Mouse (Mus musculus) cerebellum, postnatal 4 days (tissue): ENCODE measurements around the gene Gm17349.
A peak's percentile ranks its signal among the peaks of the same experiment; 100 is the strongest.
"Not testable (repeated sequence)": the region's sequence is repeated elsewhere in the genome, so short reads cannot be mapped to it uniquely, and the experiment has no call there.

ENCODE experiments used
- DNase-seq, 2 experiments: peaks; one replicate each; pipeline ENCODE4 v3.0.0; 2022; ENCODE audit warnings: low spot score in 2 of 2, mixed read lengths in 1 of 2

The Gm17349 gene

GRCm38 (mm10) chr15:99717386-99718334 lies 12.4 kb upstream of the Gm17349 start, which contains the start of gene Gpd1:
TSS of gene Gpd1 (plus strand) at chr15:99717515.
- DNase-seq: no peak

- DNase-seq: no peak
These were observed 11.5 kb upstream of the Gm17349 start for GRCm38 (mm10) chr15:99716814-99717213.

- DNase-seq: no peak
These were observed 10.9 kb upstream of the Gm17349 start for GRCm38 (mm10) chr15:99715982-99716746.

GRCm38 (mm10) chr15:99715361-99715865 lies 10.1 kb upstream of the Gm17349 start:
- DNase-seq: no peak

- peak; percentile 62 to 81 for DNase-seq
These were observed 9.6 kb upstream of the Gm17349 start for GRCm38 (mm10) chr15:99714858-99715257.

GRCm38 (mm10) chr15:99714206-99714605 lies 8.9 kb upstream of the Gm17349 start:
- no peak for DNase-seq

GRCm38 (mm10) chr15:99713569-99713968 lies 8.3 kb upstream of the Gm17349 start:
- DNase-seq: no peak

GRCm38 (mm10) chr15:99712666-99713559 lies 7.6 kb upstream of the Gm17349 start:
- no peak for DNase-seq

GRCm38 (mm10) chr15:99711491-99711890 lies 6.2 kb upstream of the Gm17349 start:
- DNase-seq: no peak

- DNase-seq: no peak
These were observed 5.2 kb upstream of the Gm17349 start for GRCm38 (mm10) chr15:99710221-99711190.

- DNase-seq: no peak
These were observed 2.9 kb upstream of the Gm17349 start for GRCm38 (mm10) chr15:99708176-99708575.

GRCm38 (mm10) chr15:99704881-99705280 lies 409 bp downstream of the Gm17349 start:
- no peak for DNase-seq

- no peak for DNase-seq
These were observed 1.1 kb downstream of the Gm17349 start for GRCm38 (mm10) chr15:99704041-99704681.

GRCm38 (mm10) chr15:99703676-99704040 lies 1.6 kb downstream of the Gm17349 start:
- DNase-seq: no peak

GRCm38 (mm10) chr15:99703104-99703503 lies 2.2 kb downstream of the Gm17349 start:
- DNase-seq: no peak

GRCm38 (mm10) chr15:99701999-99702900 lies 3.0 kb downstream of the Gm17349 start, which contains the start of gene Smarcd1:
TSS of gene Smarcd1 (plus strand) at chr15:99702129.
- peak; percentile 96 to 99 for DNase-seq

- not testable (repeated sequence) for DNase-seq
These were observed 3.7 kb downstream of the Gm17349 start for GRCm38 (mm10) chr15:99701640-99701998.
